Mouse (Mus musculus) T-cell, adult 2 months (primary cell): ENCODE measurements around the gene Selenoh.

Experiments used
- DNase-seq: peaks from one replicate; pipeline ENCODE4 v3.0.0; 2022; ENCODE audit warnings: low spot score

The Selenoh gene

GRCm38 (mm10) chr2:84669828-84670568, 572 bp downstream of the Selenoh start:
- DNase-seq = no peak

GRCm38 (mm10) chr2:84666081-84666480, 4.5 kb downstream of the Selenoh start:
- DNase-seq = no peak

GRCm38 (mm10) chr2:84662866-84663265, 7.7 kb downstream of the Selenoh start:
- DNase-seq = peak; percentile 45

GRCm38 (mm10) chr2:84660253-84660652, 10.3 kb downstream of the Selenoh start:
- peak; percentile 59 for DNase-seq

GRCm38 (mm10) chr2:84658806-84659205, 11.8 kb downstream of the Selenoh start, which contains the start of gene Btbd18:
Gene Btbd18 (plus strand): TSS chr2:84659079.
- no peak for DNase-seq

GRCm38 (mm10) chr2:84655864-84656263, 14.7 kb downstream of the Selenoh start:
- no peak for DNase-seq

GRCm38 (mm10) chr2:84653354-84653753, 17.2 kb downstream of the Selenoh start:
- no peak for DNase-seq

GRCm38 (mm10) chr2:84650464-84651195, 19.9 kb downstream of the Selenoh start, which contains the start of gene Ctnnd1:
Gene Ctnnd1 (minus strand): TSS chr2:84650765.
- no peak for DNase-seq

- DNase-seq = no peak
Observed at GRCm38 (mm10) chr2:84649674-84650073, 20.9 kb downstream of the Selenoh start.

GRCm38 (mm10) chr2:84648369-84648768, 22.2 kb downstream of the Selenoh start:
- no peak for DNase-seq

GRCm38 (mm10) chr2:84647051-84647568, 23.5 kb downstream of the Selenoh start:
- DNase-seq = no peak

GRCm38 (mm10) chr2:84646138-84646537, 24.4 kb downstream of the Selenoh start:
- no peak for DNase-seq

- no peak for DNase-seq
Observed at GRCm38 (mm10) chr2:84640833-84641232, 29.7 kb downstream of the Selenoh start.

- DNase-seq = no peak
Observed at GRCm38 (mm10) chr2:84638428-84639220, 31.9 kb downstream of the Selenoh start.

- DNase-seq = no peak
Observed at GRCm38 (mm10) chr2:84637452-84638165, 33.0 kb downstream of the Selenoh start.

- DNase-seq = no peak
Observed at GRCm38 (mm10) chr2:84636231-84636741, 34.3 kb downstream of the Selenoh start.

GRCm38 (mm10) chr2:84635611-84636010, 35.0 kb downstream of the Selenoh start:
- no peak for DNase-seq

- no peak for DNase-seq
Observed at GRCm38 (mm10) chr2:84634934-84635482, 35.6 kb downstream of the Selenoh start.

GRCm38 (mm10) chr2:84634006-84634405, 36.6 kb downstream of the Selenoh start:
- no peak for DNase-seq

GRCm38 (mm10) chr2:84632999-84633398, 37.6 kb downstream of the Selenoh start:
- DNase-seq = no peak

- DNase-seq = no peak
Observed at GRCm38 (mm10) chr2:84632001-84632400, 38.6 kb downstream of the Selenoh start.
